Mouse (Mus musculus): Measurements from ENCODE around the gene Mboat2.

Gene Mboat2

GRCm38 (mm10) chr12:24866645-24867044 is 36.0 kb downstream of the Mboat2 start:
- no peak for DNase-seq

- DNase-seq = no peak
Measured at GRCm38 (mm10) chr12:24868694-24869093, 38.0 kb downstream of the Mboat2 start.

DNA sequence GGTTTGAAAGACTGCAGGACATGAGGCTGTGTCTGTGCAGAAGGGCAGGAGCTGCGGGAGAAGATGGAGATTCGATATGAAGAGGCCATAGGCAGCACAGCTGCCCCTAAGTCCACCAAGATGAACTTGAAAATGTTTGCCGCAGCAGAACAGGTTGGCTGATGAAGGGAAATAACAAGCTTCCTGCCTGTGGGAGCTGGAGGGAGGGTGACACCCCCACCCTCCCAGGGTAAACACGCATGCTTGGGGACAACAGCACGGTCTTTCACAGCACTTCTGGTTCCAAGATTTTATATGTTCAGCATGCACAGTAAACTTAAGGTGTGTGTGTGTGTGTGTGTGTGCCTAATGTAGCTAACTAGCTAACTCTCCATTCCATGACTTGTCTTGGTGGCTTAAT is 38.6 kb downstream of the Mboat2 start:
- no peak for DNase-seq

DNA sequence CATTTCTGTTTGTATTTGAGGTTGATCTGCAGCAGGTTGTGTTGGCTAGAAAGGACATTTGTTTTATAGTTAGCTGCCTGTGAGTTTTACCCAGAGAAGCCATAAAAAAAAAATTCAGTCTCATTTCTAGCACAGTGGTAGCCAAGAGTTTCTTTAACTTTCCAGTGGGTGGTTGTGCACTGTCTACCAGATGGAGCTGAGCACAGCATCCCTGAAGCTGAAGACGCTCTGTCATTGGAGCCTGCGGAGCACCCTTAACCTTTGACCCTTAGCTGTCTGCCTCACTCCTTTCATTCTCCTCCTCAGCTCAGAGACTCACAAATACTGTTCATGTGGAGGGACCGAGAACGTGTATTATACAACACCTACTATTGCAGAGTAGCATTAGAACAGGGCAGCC is 40.2 kb downstream of the Mboat2 start:
- no peak for DNase-seq

DNA sequence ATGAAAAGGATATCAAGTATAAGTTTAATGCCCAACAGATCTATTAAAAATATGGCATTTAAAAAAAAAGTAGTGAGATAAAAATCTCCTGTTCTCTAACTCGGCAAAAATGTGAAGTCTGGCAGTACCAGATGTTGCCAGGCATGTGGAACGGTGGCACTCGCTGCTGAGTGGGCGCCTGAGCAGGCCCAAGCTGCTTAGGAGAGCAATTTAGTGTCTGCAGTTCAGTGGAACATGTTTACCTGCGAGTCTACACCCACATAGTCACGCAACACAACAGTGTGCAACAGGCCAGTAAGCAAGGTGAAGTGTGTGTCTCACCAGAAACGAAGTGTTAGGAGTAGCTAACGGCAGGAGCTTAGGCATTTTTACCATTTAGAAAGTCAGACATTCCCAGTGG is 41.6 kb downstream of the Mboat2 start:
- no peak for DNase-seq

GRCm38 (mm10) chr12:24872689-24873088 is 42.0 kb downstream of the Mboat2 start:
- no peak for DNase-seq

- no peak for DNase-seq
Measured at GRCm38 (mm10) chr12:24875908-24876307, 45.2 kb downstream of the Mboat2 start.

GRCm38 (mm10) chr12:24877231-24877630 is 46.6 kb downstream of the Mboat2 start:
- no peak for DNase-seq

- no peak for DNase-seq
Measured at GRCm38 (mm10) chr12:24878090-24878489, 47.4 kb downstream of the Mboat2 start.

DNA sequence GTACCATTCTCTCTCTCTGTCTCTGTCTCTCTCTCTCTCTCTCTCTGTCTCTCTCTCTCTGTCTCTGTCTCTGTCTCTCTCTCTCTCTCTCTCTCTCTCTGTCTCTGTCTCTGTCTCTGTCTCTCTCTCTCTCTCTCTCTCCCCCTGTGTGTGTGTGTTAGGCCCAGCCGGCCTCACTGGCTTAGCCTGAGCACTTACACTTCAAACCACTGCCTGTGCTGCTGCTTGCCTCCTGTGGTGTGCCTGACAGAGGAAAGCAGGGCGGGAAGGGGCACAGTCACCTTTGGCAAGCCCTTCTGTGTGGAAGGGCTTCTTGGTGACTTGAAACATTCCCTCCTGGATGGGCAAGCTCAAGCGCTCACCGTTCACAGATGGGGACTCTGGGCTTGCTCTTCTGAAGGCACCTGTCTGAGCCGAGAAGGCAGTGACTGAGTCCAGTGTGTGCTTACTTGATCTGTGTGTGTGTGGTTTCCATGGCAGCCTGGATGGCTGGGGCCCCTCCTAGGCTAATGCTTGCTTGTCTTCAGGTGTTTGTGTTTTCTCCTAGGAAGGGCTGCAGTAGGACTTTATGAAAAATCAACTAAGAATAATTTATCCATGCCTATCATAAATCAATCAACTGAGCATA is 48.2 kb downstream of the Mboat2 start:
- DNase-seq = no peak

- no peak for DNase-seq
Measured at GRCm38 (mm10) chr12:24879613-24880029, 48.9 kb downstream of the Mboat2 start.

DNA sequence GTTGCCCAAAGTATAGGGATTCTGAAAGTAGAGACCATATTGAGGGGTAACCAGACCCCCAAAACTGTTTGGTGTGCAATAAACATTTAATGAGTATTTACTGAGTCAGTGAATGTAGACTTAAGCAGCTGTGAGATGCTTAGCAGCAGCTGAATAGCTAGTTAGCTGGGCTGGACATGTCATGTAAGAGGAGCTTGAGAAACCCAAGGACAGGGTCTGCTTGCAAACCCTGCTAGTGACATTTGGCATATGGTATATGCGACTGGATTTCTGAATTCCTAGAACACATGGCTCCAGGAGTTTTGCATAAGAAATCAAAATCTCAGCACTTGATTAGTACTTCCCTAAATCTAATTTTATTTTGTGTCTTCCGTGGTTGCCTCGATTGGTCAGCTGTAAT is 52.6 kb downstream of the Mboat2 start:
- DNase-seq = no peak

- no peak for DNase-seq
Measured at GRCm38 (mm10) chr12:24886800-24887199, 56.1 kb downstream of the Mboat2 start.

DNA sequence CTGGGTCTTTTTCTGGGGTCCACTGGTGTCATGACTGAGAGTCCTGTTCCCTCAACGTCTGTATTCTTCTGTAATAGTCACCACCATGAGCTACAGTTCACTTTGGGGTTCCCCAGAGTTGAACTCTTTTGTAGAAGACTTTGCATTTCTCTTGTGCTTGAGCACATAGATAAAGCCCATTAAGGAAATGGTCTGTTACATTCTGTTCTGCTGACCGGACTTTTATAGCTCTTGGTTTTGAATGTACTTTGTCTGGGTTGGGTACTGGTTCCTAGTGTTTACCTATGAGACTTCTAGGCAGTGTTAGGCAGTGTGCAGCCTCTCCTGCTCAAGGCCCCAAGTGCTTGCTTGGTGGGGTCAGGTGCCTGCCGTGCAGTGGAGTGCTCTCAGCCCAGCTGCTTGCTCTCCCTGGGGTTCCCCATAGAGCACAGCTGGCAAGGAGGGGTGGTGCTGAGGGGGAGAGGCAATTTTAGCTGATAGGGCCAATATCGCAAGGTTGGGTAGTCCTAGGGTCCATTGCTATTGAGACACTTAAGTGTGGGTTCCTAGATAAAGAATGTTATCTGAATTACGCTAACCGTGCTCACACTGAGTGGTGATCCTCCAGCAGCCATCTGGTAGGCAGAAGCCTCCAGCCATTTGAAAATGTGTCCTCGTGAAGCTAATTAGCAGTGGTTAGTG is 58.8 kb downstream of the Mboat2 start:
- DNase-seq = no peak

GRCm38 (mm10) chr12:24890158-24890557 is 59.5 kb downstream of the Mboat2 start:
- DNase-seq = no peak

DNA sequence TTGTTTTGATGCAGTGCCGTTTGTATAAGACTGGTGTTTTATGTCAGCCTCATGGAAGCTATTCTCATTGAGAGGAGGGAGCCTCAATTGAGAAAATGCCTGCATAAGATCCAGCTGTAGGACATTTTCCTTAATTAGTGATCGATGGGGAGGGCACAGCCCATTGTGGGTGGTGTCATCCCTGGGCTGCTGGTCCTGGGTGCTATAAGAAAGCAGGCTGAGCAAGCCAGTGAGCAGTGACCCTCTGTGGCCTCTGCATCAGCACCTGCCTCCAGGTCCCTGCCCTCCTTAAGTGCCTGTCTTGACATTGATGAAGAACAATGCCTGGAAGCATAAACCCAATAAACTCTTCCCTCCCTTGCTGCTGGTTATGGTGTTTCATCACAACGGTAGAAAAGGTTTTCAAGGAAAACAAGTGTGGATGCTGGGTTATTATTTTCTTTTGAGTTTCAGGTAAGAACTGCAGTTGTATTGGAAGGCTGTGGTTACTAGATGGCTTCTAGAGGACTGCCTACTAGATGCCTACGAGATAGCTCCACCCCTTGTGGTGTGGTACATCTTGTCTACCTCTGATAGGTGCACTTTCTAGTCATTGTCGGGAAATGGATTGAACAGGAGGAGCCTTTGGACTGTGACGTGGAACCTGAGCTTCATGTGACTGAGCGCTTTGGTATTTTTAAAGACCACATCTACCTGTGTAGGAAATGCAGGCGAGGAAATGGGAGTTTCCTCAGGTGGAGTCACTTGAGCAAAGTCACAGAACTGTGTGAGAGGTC is 60.2 kb downstream of the Mboat2 start:
- no peak for DNase-seq

DNA sequence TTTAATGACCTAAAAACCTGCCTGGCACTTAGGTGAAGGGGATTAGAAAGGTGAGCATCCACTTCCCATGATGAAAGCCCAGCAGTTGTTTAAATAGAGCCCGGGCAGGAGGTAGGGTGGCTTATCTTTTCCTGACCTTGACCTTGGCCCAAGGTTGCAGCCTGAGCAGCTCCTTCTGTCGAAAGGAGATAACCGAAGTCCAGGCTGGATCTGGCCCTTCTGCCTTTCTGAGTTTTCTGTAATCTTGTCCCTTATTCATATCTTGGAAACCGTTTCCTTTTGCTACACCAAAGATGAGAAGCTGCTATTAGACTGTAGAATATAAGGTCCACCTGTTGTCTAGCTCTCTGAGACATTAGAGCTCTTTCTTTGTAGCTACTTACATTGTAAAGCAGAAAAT is 61.9 kb downstream of the Mboat2 start:
- DNase-seq = no peak

DNA sequence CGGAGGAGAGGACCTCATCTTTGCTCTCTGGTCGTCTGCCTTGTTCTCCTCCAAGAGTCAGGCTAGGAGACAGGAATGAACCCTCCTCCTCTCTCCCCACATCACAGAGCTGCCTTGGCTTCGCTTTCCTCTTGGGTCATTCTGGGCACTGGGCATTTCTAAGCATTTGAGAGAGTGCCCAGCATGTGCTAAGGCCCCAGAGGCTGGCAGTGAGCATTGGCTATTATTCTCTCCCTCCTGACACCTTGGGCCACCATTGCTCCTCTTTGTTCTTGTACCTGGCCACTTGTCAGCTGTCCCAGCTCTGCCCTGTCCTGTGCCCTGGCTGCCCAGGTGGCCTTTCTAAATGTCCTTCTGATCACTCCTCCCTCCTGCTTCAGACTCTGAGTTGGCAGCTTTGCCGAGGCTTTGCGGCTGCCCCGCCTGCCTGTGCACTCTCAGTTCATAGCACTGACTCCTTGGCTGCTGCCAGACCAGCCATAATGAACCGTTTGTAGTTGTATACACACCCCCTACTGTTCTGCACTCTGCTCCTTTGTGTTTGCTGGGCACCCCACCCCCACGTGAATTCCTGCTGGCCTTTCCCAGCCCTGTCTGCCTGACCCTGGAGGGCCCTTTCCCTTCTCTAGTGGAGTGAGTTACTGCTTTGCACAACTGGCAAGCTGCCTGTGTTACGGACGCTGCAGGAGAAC is 63.2 kb downstream of the Mboat2 start:
- no peak for DNase-seq

- DNase-seq = no peak
Measured at GRCm38 (mm10) chr12:24895352-24895751, 64.7 kb downstream of the Mboat2 start.

DNA sequence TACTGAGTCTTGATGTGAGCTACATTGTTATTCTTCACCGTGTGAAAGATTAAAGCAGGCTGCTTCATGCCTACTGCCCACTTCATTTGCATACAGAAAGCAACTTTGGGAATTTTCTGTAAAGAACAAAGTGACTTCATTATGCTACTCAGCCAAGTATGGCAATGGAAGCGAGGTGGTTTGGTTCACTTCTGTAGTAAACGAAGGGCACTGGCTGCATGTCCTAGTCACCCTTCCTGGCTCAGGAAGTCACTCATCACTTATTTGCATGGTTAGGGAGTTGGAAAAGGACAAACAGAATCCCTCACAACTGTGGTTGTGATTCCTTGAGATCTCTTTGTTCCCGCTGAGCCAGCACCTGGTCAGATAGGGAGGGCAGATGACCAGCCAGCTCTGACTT is 66.7 kb downstream of the Mboat2 start:
- no peak for DNase-seq

DNA sequence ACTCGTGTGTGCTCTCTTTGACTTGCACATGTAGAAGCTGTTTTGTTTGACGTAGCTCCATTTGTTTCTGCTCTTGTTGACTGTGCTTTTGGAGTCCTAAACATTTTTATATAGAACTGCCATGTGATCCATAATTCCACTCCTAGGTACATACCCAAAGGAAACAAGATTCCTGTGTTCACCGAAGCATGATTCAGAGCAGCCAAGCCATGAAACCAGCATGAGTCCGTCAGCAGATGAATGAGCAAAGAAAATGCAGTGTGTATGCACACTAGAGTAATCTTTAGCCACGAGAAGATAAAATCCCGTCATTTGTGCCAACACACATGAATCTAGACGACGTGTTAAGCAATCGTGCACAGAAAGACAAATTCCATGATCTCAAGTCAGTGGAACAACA is 67.5 kb downstream of the Mboat2 start:
- no peak for DNase-seq

- DNase-seq = no peak
Measured at GRCm38 (mm10) chr12:24899636-24900035, 69.0 kb downstream of the Mboat2 start.

DNA sequence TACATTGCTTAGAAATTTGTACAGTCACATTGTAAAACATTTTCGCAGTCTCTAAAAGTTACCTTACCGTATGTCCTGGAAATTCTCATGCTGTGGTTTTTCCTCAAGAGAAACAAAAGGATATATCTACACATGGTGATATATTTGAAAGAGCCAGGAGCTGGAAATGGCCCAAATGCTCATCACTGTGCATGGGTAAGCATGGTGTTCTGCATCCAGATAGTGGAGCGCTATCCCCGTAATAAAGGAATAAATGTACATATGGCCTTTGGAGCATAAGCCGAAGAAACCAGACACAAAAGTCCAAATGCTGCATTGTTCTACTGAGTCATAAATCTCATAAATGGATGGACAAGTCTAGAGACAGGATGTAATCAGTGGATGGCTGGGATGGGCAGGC is 72.1 kb downstream of the Mboat2 start:
- DNase-seq = no peak
